In genomic region chr15:31568581-31568996, GRCm38 (mm10) we compare ENCODE assay signal across 8 mouse cellular contexts. TPM values are rescaled to one million over a fixed set of nuclear protein-coding genes. Genes with fewer than 3 reads are reported as not detected.
DNase-seq lines count a peak whose midpoint lies in the region; ATAC-seq lines count a peak whose summit lies in the region.

No protein-coding gene starts in this region.

- no peaks in the 10 kb centered on the region for H3K4me1 ChIP-seq in midbrain, embryonic 11.5 days (ENCODE audit: control insufficient read depth, insufficient read depth, low read length)
- H3K4me1 ChIP-seq in midbrain, embryonic 15.5 days, result no peaks in the 10 kb centered on the region
- H3K4me1 ChIP-seq in kidney, embryonic 14.5 days (ENCODE audit: control insufficient read depth, insufficient read depth, low read length), result peaks cover 7% of the 10 kb centered on the region; the same call in 1 of the 2 replicates
- H3K4me1 ChIP-seq in lung, embryonic 15.5 days, result peaks cover 27% of the 10 kb centered on the region

- peak; percentile 84 for DNase-seq in midbrain, embryonic 11.5 days (ENCODE audit: low spot score, missing footprints)
- DNase-seq in heart, adult 8-10 months (ENCODE audit: low spot score), result peak; percentile 41
- DNase-seq in urinary bladder, postnatal 36 days (ENCODE audit: low spot score in 2 of 2), result peak; percentile 47 to 67
- no peak for DNase-seq in frontal cortex, postnatal 10 days (ENCODE audit: low spot score in 2 of 2)
- no peak for DNase-seq in layer of hippocampus, postnatal 36 days

- no peaks in the 10 kb centered on the region for H3K36me3 ChIP-seq in midbrain, embryonic 11.5 days (ENCODE audit: control insufficient read depth, insufficient read depth, low read length)
- no peaks in the 10 kb centered on the region for H3K36me3 ChIP-seq in midbrain, embryonic 15.5 days (replicated peaks)
- no peaks in the 10 kb centered on the region for H3K36me3 ChIP-seq in kidney, embryonic 14.5 days (ENCODE audit: control insufficient read depth, insufficient read depth, low read length)
- no peaks in the 10 kb centered on the region for H3K36me3 ChIP-seq in lung, embryonic 15.5 days

- 20% methylated on average over 12 of the region's 12 CpGs for WGBS in midbrain, embryonic 11.5 days
- WGBS in midbrain, embryonic 15.5 days, result 26% methylated on average over 12 of the region's 12 CpGs
- 12% methylated on average over 12 of the region's 12 CpGs for WGBS in kidney, embryonic 14.5 days
- WGBS in lung, embryonic 15.5 days, result 13% methylated on average over 12 of the region's 12 CpGs

- no peak overlapping the region for H3K27ac ChIP-seq in midbrain, embryonic 11.5 days (ENCODE audit: low read depth, low read length)
- no peak overlapping the region for H3K27ac ChIP-seq in midbrain, embryonic 15.5 days
- H3K27ac ChIP-seq in kidney, embryonic 14.5 days (ENCODE audit: low read depth, low read length), result no peak overlapping the region
- H3K27ac ChIP-seq in lung, embryonic 15.5 days, result peak overlapping the region; percentile 20

- ATAC-seq in midbrain, embryonic 11.5 days (ENCODE audit: low FRiP score), result 0 out of 2 replicates have a peak, but pooled peaks have one; percentile 46
- no peak for ATAC-seq in midbrain, embryonic 15.5 days (replicated peaks)
- ATAC-seq in kidney, embryonic 14.5 days (ENCODE audit: low FRiP score, low TSS enrichment), result peak; percentile 86
- ATAC-seq in lung, embryonic 15.5 days (ENCODE audit: borderline replicate concordance, extremely low read depth, low FRiP score, low TSS enrichment), result peak; percentile 85

- no peaks in the 10 kb centered on the region for H3K9me3 ChIP-seq in midbrain, embryonic 11.5 days (ENCODE audit: control insufficient read depth, low read length)
- no peaks in the 10 kb centered on the region for H3K9me3 ChIP-seq in midbrain, embryonic 15.5 days
- no peaks in the 10 kb centered on the region for H3K9me3 ChIP-seq in kidney, embryonic 14.5 days (ENCODE audit: control insufficient read depth, low read length)
- no peaks in the 10 kb centered on the region for H3K9me3 ChIP-seq in lung, embryonic 15.5 days

- no peak overlapping the region for H3K9ac ChIP-seq in midbrain, embryonic 11.5 days (ENCODE audit: low read length)
- no peak overlapping the region for H3K9ac ChIP-seq in midbrain, embryonic 15.5 days
- H3K9ac ChIP-seq in kidney, embryonic 14.5 days (ENCODE audit: low read depth, low read length), result 0 out of 2 replicates have a peak overlapping the region, but pooled peaks have one; percentile 18
- no peak overlapping the region for H3K9ac ChIP-seq in lung, embryonic 15.5 days

- no peaks in the 10 kb centered on the region for H3K27me3 ChIP-seq in midbrain, embryonic 11.5 days (ENCODE audit: control insufficient read depth, insufficient read depth, low read length)
- H3K27me3 ChIP-seq in midbrain, embryonic 15.5 days (replicated peaks), result no peaks in the 10 kb centered on the region
- H3K27me3 ChIP-seq in kidney, embryonic 14.5 days (ENCODE audit: control insufficient read depth, insufficient read depth, low read length), result no peaks in the 10 kb centered on the region
- H3K27me3 ChIP-seq in lung, embryonic 15.5 days, result no peaks in the 10 kb centered on the region

- no peak overlapping the region for H3K4me2 ChIP-seq in midbrain, embryonic 11.5 days
- H3K4me2 ChIP-seq in midbrain, embryonic 15.5 days, result no peak overlapping the region
- peak overlapping the region; percentile 33 for H3K4me2 ChIP-seq in kidney, embryonic 14.5 days (replicated peaks; ENCODE audit: low read depth, low read length)
- H3K4me2 ChIP-seq in lung, embryonic 15.5 days, result peak overlapping the region; percentile 43

- H3K4me3 ChIP-seq in midbrain, embryonic 11.5 days (ENCODE audit: low read depth, low read length), result no peak overlapping the region
- no peak overlapping the region for H3K4me3 ChIP-seq in midbrain, embryonic 15.5 days
- no peak overlapping the region for H3K4me3 ChIP-seq in kidney, embryonic 14.5 days (ENCODE audit: low read length)
- peak overlapping the region; percentile 4; the same call in 1 of the 2 replicates for H3K4me3 ChIP-seq in lung, embryonic 15.5 days

RNA-seq across cellular contexts. Expression of gene Cmbl, which starts 3.4 kb away (rescaled TPM):
- 1.5 and 1.6 TPM in 2 replicates for polyA plus RNA-seq in midbrain, embryonic 11.5 days (2014; fragmentation: Nextera tagmentation; extraction: Ambion mirVana)
- polyA plus RNA-seq in midbrain, embryonic 15.5 days (2015; fragmentation: Nextera tagmentation; extraction: Ambion mirVana), result 14.3 and 15.7 TPM in 2 replicates
- total RNA-seq in heart, adult 8-10 months (2022), result 10 to 100 TPM; 31.4 to 42.1 (median 34.4) TPM
- 5.5 and 5.9 TPM in 2 replicates for polyA plus RNA-seq in kidney, embryonic 14.5 days (2014; fragmentation: Nextera tagmentation; extraction: Ambion mirVana)
- 6.4 and 6.8 TPM in 2 replicates for polyA plus RNA-seq in lung, embryonic 15.5 days (2015; fragmentation: Nextera tagmentation; extraction: Ambion mirVana)
- 10 to 100 TPM; 10.6 to 11.8 TPM for total RNA-seq in layer of hippocampus, postnatal 36 days (2021)

RNA-seq across cellular contexts. Expression of gene Cct5, which starts 33.0 kb away (rescaled TPM):
- polyA plus RNA-seq in midbrain, embryonic 11.5 days (2014; fragmentation: Nextera tagmentation; extraction: Ambion mirVana), result 728 and 743 TPM in 2 replicates
- 484 and 504 TPM in 2 replicates for polyA plus RNA-seq in midbrain, embryonic 15.5 days (2015; fragmentation: Nextera tagmentation; extraction: Ambion mirVana)
- total RNA-seq in heart, adult 8-10 months (2022), result 100 to 1,000 TPM; 123 to 130 (median 127) TPM
- polyA plus RNA-seq in kidney, embryonic 14.5 days (2014; fragmentation: Nextera tagmentation; extraction: Ambion mirVana), result 639 and 654 TPM in 2 replicates
- polyA plus RNA-seq in lung, embryonic 15.5 days (2015; fragmentation: Nextera tagmentation; extraction: Ambion mirVana), result 518 TPM in 2 replicates
- total RNA-seq in layer of hippocampus, postnatal 36 days (2021), result 100 to 1,000 TPM; 246 to 254 TPM

RNA-seq across cellular contexts. Expression of gene Fam173b, which starts 33.1 kb away (rescaled TPM):
- polyA plus RNA-seq in midbrain, embryonic 11.5 days (2014; fragmentation: Nextera tagmentation; extraction: Ambion mirVana), result 14.0 and 14.6 TPM in 2 replicates
- polyA plus RNA-seq in midbrain, embryonic 15.5 days (2015; fragmentation: Nextera tagmentation; extraction: Ambion mirVana), result 9.2 and 10.6 TPM in 2 replicates
- 10 to 100 TPM; 17.2 to 22.2 (median 20.3) TPM for total RNA-seq in heart, adult 8-10 months (2022)
- polyA plus RNA-seq in kidney, embryonic 14.5 days (2014; fragmentation: Nextera tagmentation; extraction: Ambion mirVana), result 12.3 and 13.1 TPM in 2 replicates
- 13.8 and 15.9 TPM in 2 replicates for polyA plus RNA-seq in lung, embryonic 15.5 days (2015; fragmentation: Nextera tagmentation; extraction: Ambion mirVana)
- total RNA-seq in layer of hippocampus, postnatal 36 days (2021), result 10 to 100 TPM; 12.3 to 13.2 TPM

RNA-seq across cellular contexts. Expression of gene March6, which starts 37.7 kb away (rescaled TPM):
- 53.9 and 55.9 TPM in 2 replicates for polyA plus RNA-seq in midbrain, embryonic 11.5 days (2014; fragmentation: Nextera tagmentation; extraction: Ambion mirVana)
- polyA plus RNA-seq in midbrain, embryonic 15.5 days (2015; fragmentation: Nextera tagmentation; extraction: Ambion mirVana), result 86.5 and 96.9 TPM in 2 replicates
- 100 to 1,000 TPM; 112 to 123 (median 116) TPM for total RNA-seq in heart, adult 8-10 months (2022)
- 21.5 and 42.4 TPM in 2 replicates for polyA plus RNA-seq in kidney, embryonic 14.5 days (2014; fragmentation: Nextera tagmentation; extraction: Ambion mirVana)
- polyA plus RNA-seq in lung, embryonic 15.5 days (2015; fragmentation: Nextera tagmentation; extraction: Ambion mirVana), result 24.1 and 27.3 TPM in 2 replicates
- 100 to 1,000 TPM; 183 to 187 TPM for total RNA-seq in layer of hippocampus, postnatal 36 days (2021)

Comparison
In these comparisons a context has a peak if more than half of its experiments do, and no peak if none do; other contexts are left out.
1. DNase-seq: peak in midbrain, embryonic 11.5 days (single experiment), heart, adult 8-10 months (single experiment) and urinary bladder, postnatal 36 days (2 of 2); none in frontal cortex, postnatal 10 days (0 of 2) and layer of hippocampus, postnatal 36 days (0 of 2).
2. H3K4me2 ChIP-seq: peak in kidney, embryonic 14.5 days (single experiment) and lung, embryonic 15.5 days (single experiment); none in midbrain, embryonic 11.5 days (single experiment) and midbrain, embryonic 15.5 days (single experiment).